Mouse (Mus musculus) thymus, adult 18-20 months (tissue): ENCODE data around the gene Plcb1.

Experiments
- DNase-seq, 2 experiments: peaks; one replicate each; pipeline ENCODE4 v3.0.0; 2022; ENCODE audit warnings: mixed read lengths in 2 of 2

Plcb1 gene

DNA sequence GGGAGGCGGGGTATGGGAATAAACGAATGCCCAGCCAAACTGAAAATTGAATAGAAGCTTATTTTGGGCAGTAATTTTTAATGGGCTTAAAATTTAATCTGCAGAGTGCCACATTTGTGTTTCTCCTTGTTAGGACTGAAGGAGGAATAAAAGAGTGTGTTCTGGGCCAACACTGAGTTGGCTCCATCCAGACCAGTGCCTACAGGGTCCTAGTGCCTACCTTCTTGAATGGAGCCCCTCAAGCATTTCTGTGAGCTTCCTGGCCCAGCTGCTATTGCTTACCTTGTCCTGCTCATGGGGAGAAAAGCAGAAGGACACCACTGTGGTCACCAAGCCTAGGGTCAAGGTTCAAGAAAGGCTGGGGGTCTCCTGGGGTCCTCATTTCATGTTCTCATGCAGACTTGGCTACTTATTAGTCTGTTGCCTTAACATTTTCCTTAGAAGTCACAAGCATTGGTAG lies 128.3 kb downstream of the Plcb1 start:
- DNase-seq = no peak

DNA sequence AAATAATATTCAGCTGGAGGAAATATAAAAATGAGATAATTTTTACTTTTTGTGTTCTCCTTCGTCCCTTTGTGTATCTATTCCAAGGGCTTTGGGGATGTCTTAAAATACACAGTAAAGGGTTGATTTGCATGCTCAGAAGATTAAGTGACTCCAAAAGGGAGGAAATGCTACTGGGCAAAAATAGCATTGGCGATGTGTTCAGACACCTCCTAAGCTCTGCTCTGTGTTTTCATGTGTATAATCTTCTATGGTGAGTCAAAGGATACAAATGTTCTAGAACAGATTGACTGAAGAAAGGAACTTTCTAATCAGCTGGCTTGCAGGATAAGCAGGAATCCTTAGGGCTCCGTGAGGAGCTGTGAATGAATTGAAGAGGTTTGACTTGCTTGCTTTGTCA lies 129.2 kb downstream of the Plcb1 start:
- no peak for DNase-seq

DNA sequence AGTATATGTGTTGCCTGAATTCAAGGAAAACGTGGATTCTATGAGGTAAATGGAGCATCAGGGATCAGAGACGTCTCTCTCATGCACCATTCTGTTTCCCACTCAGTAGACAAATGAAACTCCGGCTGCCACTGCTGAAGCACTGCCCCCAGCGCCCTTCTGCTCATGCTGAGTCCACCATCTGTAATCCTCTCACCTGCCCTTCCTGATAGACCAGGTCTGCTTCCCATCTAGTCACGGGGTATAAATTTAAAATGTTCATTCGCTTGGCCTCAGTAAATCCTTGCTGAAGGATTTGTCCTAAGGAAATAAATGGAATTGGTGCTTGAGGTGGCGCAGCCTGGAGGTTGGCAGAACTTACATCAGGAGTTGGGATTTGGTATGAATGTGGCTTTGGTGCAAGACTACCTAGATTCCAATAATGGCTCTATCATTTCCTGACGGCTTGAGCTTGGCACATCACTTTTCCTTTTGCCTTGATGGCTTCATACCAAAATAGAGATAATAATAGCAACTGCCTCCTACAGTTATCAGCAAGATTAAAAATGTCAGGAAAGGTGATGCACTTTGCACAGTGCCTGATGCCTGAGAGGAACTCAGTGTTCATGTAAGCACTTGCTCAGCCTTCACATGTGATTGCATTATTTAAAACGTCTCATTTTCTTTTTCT lies 134.9 kb downstream of the Plcb1 start:
- DNase-seq = no peak

DNA sequence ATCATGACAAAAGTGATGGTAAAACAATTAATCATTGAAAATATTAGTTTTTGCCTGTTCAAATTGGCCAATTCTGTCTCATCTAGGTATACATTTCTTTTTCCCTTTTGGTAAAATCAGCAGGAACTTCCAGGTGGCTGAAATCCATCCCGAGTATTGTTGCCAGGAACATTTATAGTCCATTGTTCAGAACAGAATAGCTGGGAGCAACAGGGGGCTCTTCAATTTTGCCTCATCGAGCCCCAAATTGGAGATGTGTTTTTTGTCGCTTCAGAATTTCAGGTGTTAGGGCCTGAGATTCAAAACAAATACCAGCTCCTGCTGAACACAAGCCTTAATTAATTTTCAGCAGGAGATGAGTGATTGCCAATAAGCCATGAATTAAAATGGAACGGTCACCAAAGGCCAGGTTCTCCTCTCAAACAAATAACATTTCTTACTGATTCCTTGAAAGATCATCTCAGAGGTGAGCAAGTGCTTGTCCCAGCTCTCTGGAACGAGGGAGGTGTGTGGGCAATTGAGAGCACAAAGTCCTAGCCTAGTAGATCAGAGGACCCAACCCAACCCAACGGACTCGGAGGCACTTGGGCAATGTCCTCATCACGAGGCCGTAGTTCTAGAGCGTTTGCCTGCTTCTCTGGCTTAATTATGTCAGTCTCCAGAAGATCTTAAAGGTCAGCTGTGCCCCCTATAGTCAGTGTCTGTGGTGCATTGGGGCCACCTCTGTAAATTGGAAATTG lies 136.9 kb downstream of the Plcb1 start:
- DNase-seq = no peak

DNA sequence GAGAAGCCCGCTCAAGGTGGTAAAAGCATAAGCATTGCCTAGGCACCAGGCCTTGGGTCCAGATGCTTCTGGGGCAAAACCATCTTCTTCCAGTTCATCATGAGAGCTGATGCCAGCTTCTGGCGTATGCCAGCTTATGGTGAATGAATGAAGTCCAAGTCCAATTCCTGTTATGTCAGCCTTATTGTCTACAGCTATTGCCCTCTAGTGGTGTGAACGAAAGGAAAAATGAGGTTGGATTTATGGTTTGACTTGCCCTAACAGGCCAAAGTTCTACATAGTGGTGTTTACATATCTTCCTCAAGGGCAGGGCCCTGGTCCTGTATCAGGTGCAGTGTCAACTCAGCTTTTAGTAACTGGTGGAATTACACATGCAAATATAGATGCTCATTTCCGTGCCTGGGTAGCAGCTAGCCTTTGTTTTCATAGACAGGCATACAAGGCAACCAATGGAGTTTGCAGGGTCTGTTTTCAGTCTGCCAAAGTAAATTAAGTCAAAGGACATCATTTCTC lies 138.3 kb downstream of the Plcb1 start:
- DNase-seq = no peak

DNA sequence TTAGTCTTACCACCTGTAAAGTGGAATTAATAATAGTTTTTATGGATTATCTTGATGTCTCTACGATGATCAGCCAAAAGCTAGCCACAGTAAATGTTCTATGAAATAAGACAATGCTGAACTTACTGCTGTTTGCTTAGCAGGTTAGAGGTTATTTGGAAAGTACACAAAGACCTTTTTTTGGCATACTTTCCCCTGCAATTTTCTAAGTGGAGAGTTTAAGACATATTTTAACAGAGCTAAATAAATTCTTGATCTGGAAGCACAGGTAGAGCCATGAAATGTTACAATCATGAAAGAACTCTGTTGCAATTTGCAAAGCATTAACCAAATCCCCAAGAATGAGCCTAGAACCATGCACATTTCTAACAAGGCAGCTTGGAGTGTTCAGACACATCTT lies 140.4 kb downstream of the Plcb1 start:
- DNase-seq = no peak

DNA sequence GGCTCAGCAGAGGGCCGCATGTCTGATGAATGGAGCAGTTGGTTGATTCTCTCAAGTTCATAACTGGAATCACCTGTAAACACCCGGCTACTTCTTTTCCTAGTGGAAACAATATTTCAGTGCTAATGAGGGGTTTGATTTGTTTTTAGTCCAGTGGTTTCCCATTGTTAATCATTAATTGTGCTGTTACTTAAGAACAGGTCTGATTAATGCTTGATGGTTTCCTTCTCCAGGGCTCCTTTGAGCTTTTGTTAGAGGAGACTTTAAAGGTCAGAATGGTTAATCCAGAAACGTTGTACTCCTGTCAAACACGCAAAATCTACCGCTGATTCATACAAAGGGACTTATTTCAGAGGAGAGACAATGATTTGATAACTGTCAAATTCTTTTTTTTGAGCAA lies 141.2 kb downstream of the Plcb1 start:
- no peak for DNase-seq

DNA sequence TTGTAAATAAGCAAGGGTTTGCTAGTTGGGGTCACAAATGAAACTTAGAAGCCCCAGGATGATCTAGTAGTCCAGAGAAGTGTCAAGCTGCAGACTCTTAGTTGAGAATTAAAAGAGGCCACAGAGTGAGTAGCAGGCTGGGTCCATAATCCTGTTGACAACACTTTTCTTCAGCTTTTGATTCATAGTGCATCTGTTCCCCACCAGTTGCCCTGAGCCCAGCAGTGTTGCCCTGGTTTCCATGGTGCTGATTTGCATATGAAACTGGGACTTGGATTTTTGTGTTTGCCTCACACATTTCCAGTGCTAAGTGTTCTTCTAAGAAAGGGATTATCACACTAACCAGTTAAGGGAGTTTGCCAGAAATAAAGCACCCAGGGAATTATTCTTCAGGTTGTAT lies 143.6 kb downstream of the Plcb1 start:
- DNase-seq = no peak

DNA sequence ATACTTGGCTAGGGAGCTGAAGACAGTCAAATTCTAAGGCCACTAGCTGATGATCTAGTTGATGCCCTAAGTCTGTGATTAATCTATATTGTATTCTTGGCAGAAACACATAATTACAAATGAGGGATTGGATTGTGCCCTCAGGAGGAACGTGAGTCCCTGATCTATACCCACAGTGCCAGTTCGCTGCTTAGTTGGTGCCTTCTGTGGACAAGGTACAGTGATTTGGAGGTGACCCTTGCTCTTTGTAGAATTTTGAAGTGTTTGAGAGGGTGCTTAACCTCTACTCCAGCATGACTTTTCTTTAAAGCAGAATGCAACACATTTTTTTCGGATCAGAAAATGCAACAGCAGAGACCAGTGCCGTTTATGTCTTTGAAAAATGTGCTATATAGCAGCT lies 145.1 kb downstream of the Plcb1 start:
- DNase-seq = no peak

DNA sequence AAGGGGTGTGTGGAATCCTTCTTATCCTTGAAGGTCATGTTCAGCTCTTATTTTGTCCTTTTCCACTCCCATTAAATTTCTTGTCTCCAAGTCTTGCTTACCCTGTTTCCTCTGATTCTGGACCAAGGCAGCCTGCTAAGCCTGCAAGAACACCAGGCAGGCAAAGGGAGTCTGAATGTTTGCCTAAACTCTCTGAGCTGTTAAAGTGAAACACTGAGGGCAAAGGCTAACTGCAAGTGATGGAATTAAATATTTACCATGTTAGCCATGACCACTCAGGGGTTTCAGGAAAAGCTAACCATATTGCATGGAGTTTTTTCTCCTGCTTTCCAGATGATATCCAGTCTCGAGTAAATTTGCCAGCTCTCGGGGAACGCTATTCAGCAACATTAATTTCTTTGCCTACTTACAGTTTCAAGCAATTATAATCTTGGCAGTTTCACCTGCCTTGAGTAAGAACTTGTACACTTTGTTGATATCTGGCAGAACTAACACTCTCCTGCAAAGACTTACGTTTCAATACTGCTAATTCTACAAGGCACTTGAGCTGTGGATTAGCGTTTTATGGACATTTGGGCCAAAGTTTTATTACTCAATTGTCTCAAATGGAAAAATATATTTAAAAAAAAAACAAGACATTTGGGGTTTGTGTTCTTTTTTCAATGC lies 146.0 kb downstream of the Plcb1 start:
- DNase-seq = no peak

DNA sequence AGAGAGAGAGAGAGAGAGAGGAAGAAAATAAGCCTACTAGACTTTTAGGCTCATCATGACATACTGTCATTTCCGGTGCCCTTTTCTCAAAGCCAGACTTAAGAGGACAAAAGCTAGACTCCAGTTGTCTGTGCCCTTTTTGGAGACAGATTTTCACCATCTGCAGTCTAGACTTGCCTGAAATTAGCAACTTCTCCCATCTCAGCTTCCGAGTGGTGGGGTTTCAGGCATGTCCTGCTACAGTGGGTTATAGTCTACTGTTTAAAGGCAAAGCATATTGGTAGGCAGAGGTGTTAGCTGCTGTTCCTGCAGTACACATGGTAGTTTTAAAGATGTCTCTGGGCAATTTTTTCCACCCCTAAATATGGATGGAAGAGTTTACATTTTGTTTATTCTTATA lies 149.6 kb downstream of the Plcb1 start:
- DNase-seq = no peak

DNA sequence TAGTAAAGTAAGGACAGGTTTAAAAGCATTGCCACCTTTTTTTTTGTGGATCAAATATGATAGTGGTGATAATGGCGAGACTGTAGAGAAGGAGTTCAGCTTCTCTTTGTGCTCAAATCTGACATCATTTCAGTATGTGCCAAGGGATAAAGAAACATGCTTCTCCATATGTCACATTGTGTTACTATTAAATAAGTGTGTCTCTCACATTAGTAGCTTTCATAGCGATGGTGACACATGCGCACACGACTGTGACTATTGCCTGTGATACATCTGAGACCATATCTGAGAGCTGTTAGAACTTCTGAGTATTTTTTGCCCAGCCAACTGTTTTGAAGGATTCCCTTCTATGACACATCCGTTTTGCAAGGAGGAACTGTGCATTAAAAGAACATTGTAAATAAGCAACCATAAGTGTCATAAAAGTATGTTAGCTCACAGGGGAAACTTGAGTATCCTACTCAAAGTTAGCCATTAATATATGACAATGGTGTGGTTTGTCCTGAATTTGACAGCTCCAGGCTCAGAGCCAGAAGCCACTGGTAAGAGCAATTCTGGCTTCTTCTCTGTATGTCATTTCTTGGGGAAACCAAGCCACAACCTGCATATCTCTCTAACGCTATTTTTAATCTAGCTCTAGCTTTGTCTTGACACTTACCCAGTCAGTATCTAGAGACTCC lies 150.2 kb downstream of the Plcb1 start:
- DNase-seq = no peak

DNA sequence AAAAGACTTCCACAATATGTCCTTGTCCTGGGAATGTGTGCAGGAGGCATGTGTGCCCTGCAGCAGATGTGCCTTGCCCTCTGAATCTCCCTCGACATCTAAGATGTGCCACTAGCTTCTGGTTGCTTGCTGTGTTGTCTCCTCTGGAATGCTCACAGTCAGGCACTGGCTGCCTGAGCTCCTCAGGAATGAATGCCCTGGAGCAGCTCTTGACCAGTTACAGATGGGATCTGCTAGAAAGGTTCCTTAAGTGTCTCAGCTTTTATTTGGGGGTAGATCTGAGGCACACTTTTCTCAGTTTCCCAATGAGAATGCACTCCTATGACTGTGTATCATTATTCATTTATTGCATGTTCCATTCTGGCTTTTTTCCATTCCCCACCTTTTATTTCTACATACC lies 151.8 kb downstream of the Plcb1 start:
- no peak for DNase-seq

DNA sequence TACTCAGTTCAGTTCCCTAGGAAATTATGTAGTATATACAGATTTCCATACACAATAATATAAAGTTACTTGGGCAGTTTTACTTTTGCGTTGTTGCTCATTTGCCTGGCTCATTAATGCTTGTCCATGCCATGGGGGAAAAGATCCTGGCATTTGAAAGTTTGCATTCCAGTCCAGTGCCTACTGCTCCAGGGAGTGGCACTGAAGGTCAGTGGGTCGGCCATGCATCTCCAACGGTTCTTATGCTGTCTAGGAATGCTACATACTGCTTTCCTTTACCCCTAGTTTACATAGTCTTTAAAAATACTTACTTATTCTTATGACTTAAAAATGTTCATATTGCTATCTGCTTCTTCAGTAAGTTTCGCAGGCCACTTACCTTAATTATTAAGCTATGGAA lies 156.2 kb downstream of the Plcb1 start:
- no peak for DNase-seq

DNA sequence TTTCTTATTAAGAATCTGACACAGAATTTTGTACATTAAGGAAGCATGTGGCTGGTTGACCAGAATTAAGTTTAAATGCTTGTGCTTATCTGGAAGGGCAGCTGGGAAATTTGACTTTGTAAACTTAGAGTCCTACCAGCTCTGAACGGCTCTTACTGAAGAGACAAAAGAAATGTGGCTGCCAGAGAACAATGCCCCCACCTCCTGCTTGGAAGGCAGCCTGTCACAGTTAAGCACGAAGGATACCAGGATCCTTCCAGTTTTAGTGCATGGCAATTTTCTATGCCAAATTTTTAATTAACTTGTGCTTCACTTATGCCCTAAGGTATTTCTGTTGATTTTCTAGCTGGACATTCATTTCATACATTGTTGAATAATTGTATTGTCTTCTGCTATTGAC lies 157.1 kb downstream of the Plcb1 start:
- no peak for DNase-seq

DNA sequence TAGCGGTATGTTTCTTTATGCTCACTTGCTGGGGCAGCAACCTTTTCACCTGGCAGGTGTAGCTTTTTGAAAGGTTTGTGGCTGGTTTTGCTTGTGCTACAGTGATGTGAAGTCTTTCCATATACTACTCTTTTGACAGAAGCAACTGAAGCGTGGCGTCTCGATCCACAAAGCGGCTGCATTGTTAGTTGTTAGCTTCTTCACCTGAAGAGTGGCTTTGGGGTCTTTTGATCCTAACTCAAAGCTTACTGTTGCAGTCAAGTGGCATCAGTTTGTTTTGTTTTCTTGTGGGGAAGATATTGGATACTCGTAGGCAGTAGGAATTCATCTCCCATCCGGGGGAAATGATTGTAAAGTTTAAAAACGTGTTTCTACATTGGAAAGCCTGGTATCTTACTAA lies 160.5 kb downstream of the Plcb1 start:
- no peak for DNase-seq

DNA sequence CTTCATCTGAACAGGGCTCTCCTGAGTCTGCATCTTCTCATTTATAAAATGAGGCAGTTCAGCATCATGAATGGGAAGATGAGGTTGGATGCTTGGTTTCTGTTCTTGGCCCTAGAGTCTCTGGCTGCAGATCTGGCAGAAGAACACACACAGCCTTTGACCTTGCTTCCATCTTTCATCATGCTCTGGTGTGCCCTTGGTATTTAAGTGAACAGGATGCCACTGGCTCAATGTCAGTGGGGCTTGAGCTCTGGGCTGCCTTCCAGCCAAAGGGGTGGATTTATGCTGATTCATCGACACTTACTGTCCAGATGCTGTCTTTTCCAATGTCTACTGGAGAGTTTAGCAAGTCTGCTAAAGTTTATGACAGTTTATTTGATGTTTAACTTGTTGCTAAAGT lies 161.0 kb downstream of the Plcb1 start:
- no peak for DNase-seq

DNA sequence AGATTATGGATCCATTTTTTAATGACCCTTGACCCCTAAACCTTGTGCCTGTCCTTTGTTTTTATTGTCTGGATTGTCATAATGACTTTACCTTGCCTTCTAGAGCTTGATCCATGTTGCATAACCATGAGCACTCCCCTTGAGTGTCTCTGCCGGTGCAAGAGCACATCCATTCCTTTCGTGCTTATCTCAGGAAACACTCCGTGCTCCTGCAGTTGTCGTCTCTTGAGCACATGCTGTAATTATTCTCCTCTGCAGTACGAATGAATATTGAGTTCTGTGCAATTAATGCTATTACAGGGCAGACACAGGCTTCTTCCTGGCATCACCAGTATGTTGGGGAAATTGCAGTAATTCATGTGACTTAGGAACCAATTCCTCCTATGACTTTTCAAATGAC lies 166.2 kb downstream of the Plcb1 start:
- DNase-seq = no peak

DNA sequence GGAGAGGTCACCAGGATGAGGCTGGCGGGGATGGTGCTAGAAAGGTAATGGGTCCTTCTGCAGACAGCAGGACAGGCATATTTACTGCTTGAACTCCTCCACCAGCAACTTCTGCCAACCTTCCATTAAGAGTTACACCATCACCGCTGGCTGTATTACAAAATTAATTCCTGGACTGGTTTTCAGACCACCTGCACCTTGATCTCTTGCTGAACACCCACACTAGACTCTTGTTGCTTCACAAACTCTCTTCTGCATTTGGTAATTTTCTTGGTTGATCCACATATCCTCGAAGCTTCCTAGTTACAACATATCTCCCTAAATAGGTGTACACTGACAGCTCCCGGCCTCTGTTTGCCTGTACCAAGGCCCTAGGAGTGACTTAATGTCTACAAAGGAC lies 170.6 kb downstream of the Plcb1 start:
- DNase-seq = no peak

DNA sequence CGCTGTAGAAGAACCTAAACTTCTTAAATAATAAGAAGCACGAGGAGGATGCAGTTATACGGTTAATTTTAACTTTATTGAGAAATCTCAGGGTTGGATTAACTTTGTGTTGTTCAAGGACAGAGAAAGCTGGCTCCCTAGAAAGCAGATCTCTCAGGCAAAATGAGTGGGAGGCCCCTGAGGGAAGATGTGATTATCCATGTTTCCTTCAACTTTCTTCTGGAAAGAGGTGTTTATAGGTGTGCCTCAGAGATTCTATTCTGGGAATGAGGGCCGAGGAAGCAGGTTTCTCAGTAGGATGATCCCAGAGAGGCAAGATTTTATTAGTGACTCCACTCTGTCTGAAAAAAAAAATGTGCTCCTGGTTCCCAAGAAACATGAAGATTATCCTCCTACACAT lies 180.3 kb downstream of the Plcb1 start:
- DNase-seq = no peak

DNA sequence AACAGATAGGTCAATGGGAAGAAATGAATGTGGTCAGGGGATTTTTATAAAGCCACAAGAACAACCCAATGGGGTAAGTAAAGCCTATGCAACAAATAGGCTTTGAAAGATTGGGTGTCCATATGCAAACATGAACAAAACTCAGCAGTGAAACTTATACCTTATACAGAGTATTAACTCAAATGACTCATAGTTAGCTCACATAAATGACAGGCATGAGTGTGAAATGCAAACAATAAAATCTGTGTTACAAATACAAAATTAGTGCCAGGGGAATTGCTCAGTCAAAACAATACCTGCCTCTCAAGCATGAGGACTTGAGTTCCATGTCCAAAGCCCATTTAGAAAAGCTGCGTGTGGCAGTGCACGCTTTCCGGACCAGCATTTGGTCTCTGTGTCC lies 182.5 kb downstream of the Plcb1 start:
- DNase-seq = no peak

DNA sequence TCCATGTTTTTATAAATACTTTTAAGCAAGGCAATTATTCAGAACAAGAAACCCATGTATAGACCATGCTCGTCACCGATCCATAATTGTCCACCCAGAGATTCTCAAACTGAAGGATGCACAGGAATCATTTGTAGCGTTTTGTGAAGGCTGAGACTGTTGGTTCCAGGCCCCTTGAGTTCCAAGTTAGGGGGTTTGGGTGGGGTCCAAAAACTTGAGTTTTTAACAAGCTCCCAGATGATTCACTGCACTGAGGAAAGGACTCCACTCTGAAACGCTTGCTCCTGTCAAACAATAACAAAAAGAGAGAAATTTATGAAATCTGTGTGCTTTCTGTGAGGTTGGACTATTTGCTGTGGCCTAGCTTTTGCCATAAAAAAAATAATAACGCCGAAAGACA lies 186.5 kb downstream of the Plcb1 start:
- no peak for DNase-seq

DNA sequence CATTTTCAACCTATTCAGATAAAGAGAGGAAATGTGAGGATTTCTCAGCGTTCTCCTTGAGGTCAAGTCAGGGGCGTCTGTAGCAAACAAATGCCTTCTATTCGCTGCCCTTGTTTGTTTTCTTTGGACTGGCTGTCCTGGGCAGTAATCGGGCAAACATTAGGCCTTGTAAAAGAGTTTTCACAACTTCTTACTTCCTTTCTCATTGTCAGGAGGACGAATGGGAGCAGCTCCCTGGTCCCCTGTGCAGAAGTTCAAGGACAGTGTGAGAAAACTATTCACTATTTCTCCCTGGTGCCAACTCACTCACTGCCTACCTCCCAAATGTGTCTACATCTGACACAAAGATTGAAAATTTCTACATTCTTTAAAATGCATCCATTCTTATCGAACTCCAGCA lies 188.8 kb downstream of the Plcb1 start:
- DNase-seq = no peak
